Mouse (Mus musculus) liver, postnatal 0 days (tissue): ENCODE measurements around the gene Gucy2d. TPM values are rescaled to one million over a fixed set of nuclear protein-coding genes. Genes with fewer than 3 reads are reported as not detected.

Experiments used
- ATAC-seq: fragments of 200-750 bp; cut with Nextera tagmentation; 2 replicates; pipeline ENCODE4 v1.8.0; 2017; ENCODE audit warnings: mild to moderate bottlenecking, moderate library complexity
- DNase-seq: peaks from one replicate; pipeline ENCODE4 v3.0.0-alpha.2; 2016
- H3K27ac ChIP-seq: fragments of 300-500 bp; sonication (generic); 2 replicates; pipeline ENCODE4 v1.5.1; 2014; ENCODE audit warnings: antibody characterized with exemption, moderate library complexity, mild to moderate bottlenecking, low read depth
- H3K27me3 ChIP-seq: fragments of 300-500 bp; sonication (generic); 2 replicates; pipeline ENCODE4 v1.6.1; 2014; ENCODE audit warnings: low read length, control low read depth, mixed read lengths; ENCODE audit not compliant: insufficient read depth
- H3K36me3 ChIP-seq: fragments of 300-500 bp; sonication (generic); replicated peaks from 2 replicates; pipeline ENCODE4 v1.6.1; 2014; ENCODE audit warnings: mild to moderate bottlenecking, control low read depth, low read length, moderate library complexity, mixed read lengths; ENCODE audit not compliant: insufficient read depth
- H3K4me1 ChIP-seq: fragments of 300-500 bp; sonication (generic); 2 replicates; pipeline ENCODE4 v1.6.1; 2014; ENCODE audit warnings: antibody characterized with exemption, mild to moderate bottlenecking, control low read depth; ENCODE audit not compliant: insufficient read depth
- H3K4me2 ChIP-seq: fragments of 300-500 bp; sonication (generic); 2 replicates; pipeline ENCODE4 v1.6.1; 2014; ENCODE audit warnings: low read depth, mild to moderate bottlenecking, low read length, moderate library complexity, mixed read lengths
- H3K4me3 ChIP-seq: fragments of 300-500 bp; sonication (generic); 2 replicates; pipeline ENCODE4 v1.5.1; 2014; ENCODE audit warnings: low read depth, low read length
- H3K9ac ChIP-seq: fragments of 300-500 bp; sonication (generic); replicated peaks from 2 replicates; pipeline ENCODE4 v1.6.1; 2014; ENCODE audit warnings: mild to moderate bottlenecking, moderate library complexity
- H3K9me3 ChIP-seq: fragments of 300-500 bp; sonication (generic); 2 replicates; pipeline ENCODE4 v1.6.1; 2016; ENCODE audit warnings: mild to moderate bottlenecking, control low read depth, low read length, mixed read lengths
- CTCF ChIP-seq: sonication (generic); IDR thresholded peaks from 2 replicates; pipeline ENCODE4 v1.5.1; 2016; ENCODE audit warnings: antibody characterized with exemption, low read depth
- EP300 ChIP-seq: IDR thresholded peaks from 2 replicates; pipeline ENCODE4 v1.6.1; 2016; ENCODE audit warnings: antibody characterized with exemption, low read depth, mild to moderate bottlenecking
- WGBS: fragments of 180-500 bp; shearing (Covaris S2); extraction: QIAGEN DNeasy Blood & Tissue Kit; methylation state at CpG from one replicate; pipeline ENCODE4 v1.1.7; 2014; ENCODE audit not compliant: insufficient replicate concordance; 5-methylcytosine and 5-hydroxymethylcytosine counted together
- polyA plus RNA-seq: library from polyadenylated mRNA; unstranded; fragments of >200 nt; fragmentation: Nextera tagmentation; extraction: Ambion mirVana; gene quantifications from 2 replicates; pipeline ENCODE4 v1.2.1, GENCODE M21; 2015

The Gucy2d gene
- polyA plus RNA-seq, 1 experiment from 2014 or later = not detected

DNA sequence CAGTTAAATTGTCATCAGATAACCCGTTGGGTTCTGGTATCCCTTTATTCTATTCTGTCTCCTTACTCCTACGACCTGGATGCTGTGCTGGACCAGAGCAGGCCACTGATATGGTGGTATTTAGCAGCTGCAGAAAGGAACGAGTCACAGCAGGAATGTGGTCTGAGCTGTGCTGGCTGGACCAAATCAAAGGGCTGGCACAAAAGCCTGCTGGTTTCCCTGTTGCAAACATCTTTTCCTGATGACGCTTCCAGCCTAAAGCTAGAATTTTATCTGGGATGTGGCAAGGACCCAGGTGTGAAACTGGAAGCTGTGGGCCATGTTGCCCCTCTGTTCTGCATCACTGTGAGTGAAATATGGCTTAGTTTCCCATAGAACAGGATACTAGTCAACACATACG is 57.2 kb downstream of the Gucy2d start:
- H3K4me2 ChIP-seq = no peak overlapping the region
- H3K27me3 ChIP-seq = 0 out of 2 replicates have a peak, but pooled peaks cover under 1% of the 10 kb centered on the region
- no peak overlapping the region for H3K4me3 ChIP-seq
- H3K9ac ChIP-seq = no peak overlapping the region
- H3K36me3 ChIP-seq = no peaks in the 10 kb centered on the region
- WGBS = 60% methylated on average over 5 of the region's 5 CpGs
- DNase-seq = no peak
- H3K9me3 ChIP-seq = no peaks in the 10 kb centered on the region
- TF ChIP-seq CTCF = no peak
- no peak for TF ChIP-seq EP300
- H3K27ac ChIP-seq = no peak overlapping the region
- no peak for ATAC-seq
- peaks cover 16% of the 10 kb centered on the region; the same call in 1 of the 2 replicates for H3K4me1 ChIP-seq

DNA sequence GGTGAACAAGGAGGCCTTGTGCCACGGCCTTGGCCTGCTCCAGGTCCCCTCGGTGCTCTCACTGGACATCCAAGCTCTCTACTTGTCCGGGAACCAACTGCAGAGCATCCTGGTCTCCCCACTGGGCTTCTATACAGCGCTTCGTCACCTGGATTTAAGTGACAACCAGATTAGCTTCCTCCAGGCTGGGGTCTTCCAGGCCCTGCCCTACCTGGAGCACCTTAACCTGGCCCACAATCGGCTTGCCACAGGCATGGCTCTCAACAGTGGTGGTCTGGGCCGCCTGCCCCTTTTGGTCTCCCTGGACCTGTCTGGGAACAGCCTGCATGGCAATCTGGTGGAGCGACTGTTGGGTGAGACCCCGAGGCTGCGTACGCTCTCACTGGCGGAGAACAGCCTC is 57.9 kb downstream of the Gucy2d start:
- H3K27me3 ChIP-seq = no peaks in the 10 kb centered on the region
- WGBS = 82% methylated on average over 12 of the region's 12 CpGs

GRCm38 (mm10) chr7:98498656-98499560 is 58.7 kb downstream of the Gucy2d start:
- TF ChIP-seq CTCF = no peak
- TF ChIP-seq EP300 = no peak
- ATAC-seq (no peak), DNase-seq (no peak)
- Histone ChIP-seq H3K27me3 (no peaks in the 10 kb centered on the region), H3K4me2 (no peak overlapping the region), H3K9ac (no peak overlapping the region), H3K4me1 (peaks cover 9% of the 10 kb centered on the region; the same call in 1 of the 2 replicates), H3K27ac (no peak overlapping the region), H3K9me3 (no peaks in the 10 kb centered on the region), H3K36me3 (no peaks in the 10 kb centered on the region), H3K4me3 (no peak overlapping the region)
- WGBS = 75% methylated on average over 20 of the region's 20 CpGs

More for the DNA sequence above, 57.9 kb downstream of the Gucy2d start:
- Histone ChIP-seq H3K9me3 (no peaks in the 10 kb centered on the region), H3K9ac (no peak overlapping the region), H3K4me2 (no peak overlapping the region), H3K27ac (no peak overlapping the region), H3K4me1 (peaks cover 16% of the 10 kb centered on the region; the same call in 1 of the 2 replicates), H3K4me3 (no peak overlapping the region), H3K36me3 (no peaks in the 10 kb centered on the region)
- no peak for TF ChIP-seq EP300
- no peak for TF ChIP-seq CTCF
- DNase-seq = no peak
- no peak for ATAC-seq

- no peak overlapping the region for H3K4me3 ChIP-seq
- no peaks in the 10 kb centered on the region for H3K9me3 ChIP-seq
- H3K36me3 ChIP-seq = no peaks in the 10 kb centered on the region
- no peak overlapping the region for H3K27ac ChIP-seq
- no peaks in the 10 kb centered on the region for H3K27me3 ChIP-seq
- ATAC-seq (no peak), DNase-seq (no peak)
- H3K9ac ChIP-seq = no peak overlapping the region
- no peak overlapping the region for H3K4me2 ChIP-seq
- peaks cover under 1% of the 10 kb centered on the region; the same call in 1 of the 2 replicates for H3K4me1 ChIP-seq
- TF ChIP-seq CTCF (no peak), EP300 (no peak)
- WGBS = 60% methylated on average over 25 of the region's 25 CpGs
These were observed 59.5 kb downstream of the Gucy2d start for GRCm38 (mm10) chr7:98499561-98500292.

DNA sequence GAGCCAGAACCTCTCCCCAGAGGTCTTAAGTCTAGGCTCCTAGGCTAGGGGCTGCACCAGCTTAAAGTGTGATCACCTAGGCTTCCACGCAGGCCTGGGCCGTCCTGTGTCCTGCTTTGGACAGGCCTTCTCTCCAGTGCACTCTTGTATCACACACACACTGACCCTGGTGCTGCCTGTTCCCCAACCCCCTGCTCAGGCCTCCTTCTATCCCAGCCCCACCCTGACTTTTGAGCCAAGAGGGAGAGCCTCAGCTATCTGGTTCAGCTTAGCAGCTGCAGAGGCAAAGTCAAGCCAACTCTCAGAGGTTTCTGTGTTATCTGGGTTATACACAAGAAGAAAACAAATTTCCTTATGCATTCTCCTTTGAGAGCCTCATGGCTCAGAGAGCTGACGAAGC is 60.3 kb downstream of the Gucy2d start:
- Histone ChIP-seq H3K4me1 (no peaks in the 10 kb centered on the region), H3K27me3 (no peaks in the 10 kb centered on the region), H3K36me3 (no peaks in the 10 kb centered on the region), H3K27ac (no peak overlapping the region), H3K4me3 (no peak overlapping the region), H3K4me2 (no peak overlapping the region), H3K9me3 (no peaks in the 10 kb centered on the region), H3K9ac (no peak overlapping the region; the same call in 1 of the 2 replicates)
- WGBS = 58% methylated on average over 3 of the region's 3 CpGs
- ATAC-seq (peak; percentile 61; the same call in 1 of the 2 replicates), DNase-seq (no peak)
- no peak for TF ChIP-seq EP300
- TF ChIP-seq CTCF = no peak

DNA sequence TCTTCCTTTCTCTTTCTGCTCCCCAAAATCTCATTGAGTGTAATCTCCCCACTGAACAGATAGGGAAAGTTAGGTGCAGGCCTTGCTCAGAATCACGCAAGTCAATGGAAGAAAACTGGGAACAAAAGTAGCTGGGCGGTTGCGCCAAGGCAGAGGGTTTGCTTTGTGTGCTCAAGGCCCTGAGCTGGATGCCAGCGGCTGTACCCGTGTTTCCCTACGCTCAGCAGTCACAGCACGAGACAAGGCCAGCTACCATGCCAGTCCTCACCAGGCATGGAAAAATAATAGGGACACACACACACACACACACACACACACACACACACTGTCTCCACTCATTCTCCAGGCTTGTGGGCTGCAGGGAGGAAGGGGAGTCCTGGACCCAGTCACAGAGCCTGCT is 60.9 kb downstream of the Gucy2d start:
- Histone ChIP-seq H3K27ac (no peak overlapping the region), H3K4me1 (no peaks in the 10 kb centered on the region)

More for the DNA sequence above, 60.9 kb downstream of the Gucy2d start:
- no peak for TF ChIP-seq EP300
- no peak for TF ChIP-seq CTCF
- no peak overlapping the region for H3K4me3 ChIP-seq
- DNase-seq (no peak), ATAC-seq (no peak)
- no peak overlapping the region for H3K4me2 ChIP-seq
- no peaks in the 10 kb centered on the region for H3K27me3 ChIP-seq
- no peaks in the 10 kb centered on the region for H3K9me3 ChIP-seq
- H3K36me3 ChIP-seq = no peaks in the 10 kb centered on the region
- H3K9ac ChIP-seq = no peak overlapping the region
- WGBS = 82% methylated on average over 7 of the region's 7 CpGs
